Comparison of ENCODE assay signal across 7 mouse cellular contexts in the genomic region with DNA sequence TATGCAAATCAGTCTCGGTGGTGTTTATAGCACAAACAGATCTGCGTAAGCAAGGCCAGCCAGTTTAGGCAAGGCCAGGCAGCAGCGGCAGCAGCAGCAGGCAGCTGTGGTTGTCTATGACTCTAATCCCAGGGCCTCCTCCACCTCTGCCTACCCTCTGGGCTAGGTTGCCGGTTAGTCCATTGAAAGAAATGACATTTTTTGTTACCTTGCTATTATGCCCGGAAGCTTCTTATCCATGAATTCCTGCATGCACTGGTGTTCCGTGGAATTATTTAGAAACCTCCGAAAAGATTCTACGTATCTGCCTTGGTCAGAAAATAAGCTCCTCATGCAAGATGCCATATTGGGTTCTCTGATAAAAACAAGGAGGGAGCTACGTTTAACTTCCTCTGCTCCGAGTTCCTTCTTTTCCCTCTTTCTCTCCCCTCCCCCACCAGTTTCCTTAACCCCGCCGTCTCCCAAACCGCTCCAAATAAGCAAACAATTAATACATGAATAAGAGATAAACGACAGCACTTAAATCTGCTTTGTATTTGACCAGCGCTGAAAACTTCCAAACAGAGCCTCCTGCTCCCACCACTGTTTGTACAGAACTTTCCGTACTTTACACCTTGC. TPM values are rescaled to one million over a fixed set of nuclear protein-coding genes. Genes with fewer than 3 reads are reported as not detected.
DNase-seq lines count a peak whose midpoint lies in the region; ATAC-seq and TF ChIP-seq lines count a peak whose summit lies in the region.

No protein-coding gene starts in this region.

- no peak overlapping the region for H3K27ac ChIP-seq in cerebellum, adult 2 months (ENCODE audit: insufficient read depth, low read length)
- no peak overlapping the region for H3K27ac ChIP-seq in forebrain, embryonic 14.5 days (ENCODE audit: low read depth, low read length)
- H3K27ac ChIP-seq in heart, embryonic 16.5 days (ENCODE audit: low read length): 0 out of 2 replicates have a peak overlapping the region, but pooled peaks have one; percentile 5
- H3K27ac ChIP-seq in liver, embryonic 12.5 days: no peak overlapping the region

- 2% methylated on average over 16 of the region's 16 CpGs for WGBS in cerebellum, adult 2 months
- WGBS in forebrain, embryonic 14.5 days: 3% methylated on average over 16 of the region's 16 CpGs
- WGBS in heart, embryonic 16.5 days: 13% methylated on average over 16 of the region's 16 CpGs
- WGBS in liver, embryonic 12.5 days (ENCODE audit: insufficient replicate concordance): 12% methylated on average over 16 of the region's 16 CpGs

- H3K4me1 ChIP-seq in cerebellum, adult 2 months (ENCODE audit: control insufficient read depth, insufficient read depth, low read length): no peaks in the 10 kb centered on the region
- H3K4me1 ChIP-seq in forebrain, embryonic 14.5 days (ENCODE audit: control insufficient read depth, insufficient read depth, low read length): peaks cover 5% of the 10 kb centered on the region; the same call in 1 of the 2 replicates
- no peaks in the 10 kb centered on the region for H3K4me1 ChIP-seq in heart, embryonic 16.5 days (ENCODE audit: control insufficient read depth, insufficient read depth, low read length)
- H3K4me1 ChIP-seq in liver, embryonic 12.5 days: peaks cover 15% of the 10 kb centered on the region

- no peaks in the 10 kb centered on the region for H3K9me3 ChIP-seq in forebrain, embryonic 14.5 days (replicated peaks; ENCODE audit: control insufficient read depth, low read length)
- H3K9me3 ChIP-seq in heart, embryonic 16.5 days (replicated peaks; ENCODE audit: control insufficient read depth, low read length): no peaks in the 10 kb centered on the region
- H3K9me3 ChIP-seq in liver, embryonic 12.5 days (replicated peaks): no peaks in the 10 kb centered on the region

- peak; percentile 5 to 26 for DNase-seq in cerebellum, adult 2 months
- peak; percentile 80 for DNase-seq in forebrain, embryonic 14.5 days (ENCODE audit: low spot score)
- peak; percentile 76 to 88 for DNase-seq in kidney, postnatal 25 days
- peak; percentile 47 for DNase-seq in testis, postnatal 14 days (ENCODE audit: low spot score)

- peak overlapping the region; percentile 63 for H3K9ac ChIP-seq in forebrain, embryonic 14.5 days (ENCODE audit: low read length)
- H3K9ac ChIP-seq in heart, embryonic 16.5 days (ENCODE audit: low read length): peak overlapping the region; percentile 64
- H3K9ac ChIP-seq in liver, embryonic 12.5 days: no peak overlapping the region

- TF ChIP-seq CTCF in cerebellum, adult 2 months (IDR thresholded peaks at IDR 0.05; ENCODE audit: borderline replicate concordance, insufficient read depth, low read depth, low read length): no peak

- peak overlapping the region; percentile 51 for H3K4me2 ChIP-seq in forebrain, embryonic 14.5 days (ENCODE audit: low read length)
- H3K4me2 ChIP-seq in heart, embryonic 16.5 days (ENCODE audit: low read depth, low read length): peak overlapping the region; percentile 65
- peak overlapping the region; percentile 60 for H3K4me2 ChIP-seq in liver, embryonic 12.5 days

- no peaks in the 10 kb centered on the region for H3K27me3 ChIP-seq in cerebellum, adult 2 months (ENCODE audit: control insufficient read depth, insufficient read depth, low read length)
- H3K27me3 ChIP-seq in forebrain, embryonic 14.5 days (replicated peaks; ENCODE audit: control insufficient read depth, insufficient read depth, low read length): no peaks in the 10 kb centered on the region
- no peaks in the 10 kb centered on the region for H3K27me3 ChIP-seq in heart, embryonic 16.5 days (ENCODE audit: control insufficient read depth, insufficient read depth, low read length)
- no peaks in the 10 kb centered on the region for H3K27me3 ChIP-seq in liver, embryonic 12.5 days (replicated peaks)

- ATAC-seq in forebrain, embryonic 14.5 days: peak; percentile 92
- peak; percentile 37; the same call in 1 of the 2 replicates for ATAC-seq in heart, embryonic 16.5 days (replicated peaks; ENCODE audit: extremely low read depth, insufficient read depth, low FRiP score)
- 0 out of 2 replicates have a peak, but pooled peaks have one; percentile 5 for ATAC-seq in liver, embryonic 12.5 days
- 0 out of 2 replicates have a peak, but pooled peaks have one; percentile 31 for ATAC-seq in monocyte, adult 5-6 weeks (replicated peaks; ENCODE audit: insufficient number of reproducible peaks, low FRiP score, low TSS enrichment, poor library complexity, severe bottlenecking)

- TF ChIP-seq POLR2A in cerebellum, adult 2 months (IDR thresholded peaks at IDR 0.05; ENCODE audit: borderline replicate concordance, insufficient read depth, low read length): no peak

- no peaks in the 10 kb centered on the region for H3K36me3 ChIP-seq in forebrain, embryonic 14.5 days (ENCODE audit: control insufficient read depth, insufficient read depth, low read length)
- no peaks in the 10 kb centered on the region for H3K36me3 ChIP-seq in heart, embryonic 16.5 days (ENCODE audit: control insufficient read depth, insufficient read depth)
- no peaks in the 10 kb centered on the region for H3K36me3 ChIP-seq in liver, embryonic 12.5 days

- H3K4me3 ChIP-seq in cerebellum, adult 2 months (replicated peaks; ENCODE audit: insufficient read depth, low read depth, low read length): peak overlapping the region; percentile 43
- peak overlapping the region; percentile 37 for H3K4me3 ChIP-seq in forebrain, embryonic 14.5 days (ENCODE audit: low read depth, low read length)
- peak overlapping the region; percentile 47 for H3K4me3 ChIP-seq in heart, embryonic 16.5 days (ENCODE audit: low read length)
- H3K4me3 ChIP-seq in liver, embryonic 12.5 days: peak overlapping the region; percentile 38

RNA-seq across cellular contexts. Expression of gene Hnmt, which starts 0.6 kb away (rescaled TPM):
- 10.2 and 11.0 TPM in 2 replicates for polyA plus RNA-seq in cerebellum, adult 2 months (2012; rRNA removed)
- polyA plus RNA-seq in forebrain, embryonic 14.5 days (2014; fragmentation: Nextera tagmentation; extraction: Ambion mirVana): 3.9 and 5.0 TPM in 2 replicates
- 3.4 and 5.0 TPM in 2 replicates for polyA plus RNA-seq in heart, embryonic 16.5 days (2015; fragmentation: Nextera tagmentation; extraction: Ambion mirVana)
- polyA plus RNA-seq in liver, embryonic 12.5 days (2016; fragmentation: Nextera tagmentation; extraction: Ambion mirVana): 0.18 and 0.74 TPM in 2 replicates
- 16.4 to 33.7 TPM (median 26.7 TPM) in 3 replicates for total RNA-seq in monocyte, adult 5-6 weeks (2017)

RNA-seq across cellular contexts. Expression of gene Tbpl2, which starts 47.8 kb away (rescaled TPM):
- not detected in 2 replicates for polyA plus RNA-seq in cerebellum, adult 2 months (2012; rRNA removed)
- polyA plus RNA-seq in forebrain, embryonic 14.5 days (2014; fragmentation: Nextera tagmentation; extraction: Ambion mirVana): not detected in 2 replicates
- polyA plus RNA-seq in heart, embryonic 16.5 days (2015; fragmentation: Nextera tagmentation; extraction: Ambion mirVana): not detected in 2 replicates
- polyA plus RNA-seq in liver, embryonic 12.5 days (2016; fragmentation: Nextera tagmentation; extraction: Ambion mirVana): not detected in 2 replicates
- not detected in 3 replicates for total RNA-seq in monocyte, adult 5-6 weeks (2017)

Comparison
In these comparisons a context has a peak if more than half of its experiments do, and no peak if none do; other contexts are left out.
1. DNase-seq: peak in every context shown above with its lines; median percentile 82 in kidney, postnatal 25 days; 80 in forebrain, embryonic 14.5 days; 47 in testis, postnatal 14 days; 16 in cerebellum, adult 2 months.
2. ATAC-seq: peak in every context shown above with its lines; median percentile 92 in forebrain, embryonic 14.5 days; 37 in heart, embryonic 16.5 days; 31 in monocyte, adult 5-6 weeks; 5 in liver, embryonic 12.5 days.